Mouse (Mus musculus) olfactory bulb, adult 2 months (tissue): ENCODE results near the gene Slc6a1. TPM values are rescaled to one million over a fixed set of nuclear protein-coding genes. Genes with fewer than 3 reads are reported as not detected.

Experiments used
- H3K27ac ChIP-seq: fragments of 200-500 bp; 2 replicates; pipeline ENCODE4 v1.5.1; 2012; ENCODE audit warnings: low read depth, low read length; ENCODE audit not compliant: insufficient read depth
- H3K4me1 ChIP-seq: fragments of 200-500 bp; 2 replicates; pipeline ENCODE4 v1.6.1; 2012; ENCODE audit warnings: low read length; ENCODE audit not compliant: control insufficient read depth, insufficient read depth
- H3K4me3 ChIP-seq: fragments of 200-500 bp; 2 replicates; pipeline ENCODE4 v1.5.1; 2012; ENCODE audit warnings: mild to moderate bottlenecking, low read depth, low read length, moderate library complexity; ENCODE audit not compliant: insufficient read depth
- CTCF ChIP-seq: fragments of 200-500 bp; IDR thresholded peaks from 2 replicates; pipeline ENCODE4 v1.5.1; 2012; ENCODE audit warnings: low read depth, mild to moderate bottlenecking, low read length, moderate library complexity; ENCODE audit not compliant: insufficient read depth
- POLR2A ChIP-seq: fragments of 200-500 bp; IDR thresholded peaks from 2 replicates; pipeline ENCODE4 v1.6.1; 2012; ENCODE audit warnings: mild to moderate bottlenecking, low read depth, low read length, moderate library complexity; ENCODE audit not compliant: insufficient read depth
- WGBS: fragments of 180-500 bp; shearing (Covaris S2); methylation state at CpG from one replicate; pipeline ENCODE4 v1.1.7; 2018; 5-methylcytosine and 5-hydroxymethylcytosine counted together
- polyA plus RNA-seq: library from polyadenylated mRNA; stranded (reverse); fragments of >200 nt; gene quantifications from 2 replicates; pipeline ENCODE4 v1.2.4, GENCODE M21; 2012; ENCODE audit warnings: low replicate concordance; ENCODE audit not compliant: missing spikeins, insufficient read depth, insufficient read length

Gene Slc6a1
- polyA plus RNA-seq, 1 experiment: 94.2 TPM

- Histone ChIP-seq H3K4me3 (no peak overlapping the region), H3K27ac (no peak overlapping the region), H3K4me1 (peaks cover 5% of the 10 kb centered on the region; the same call in 1 of the 2 replicates)
- WGBS: 79% methylated on average over 8 of the region's 8 CpGs
- no peak for TF ChIP-seq POLR2A
- no peak for TF ChIP-seq CTCF
Observed at GRCm38 (mm10) chr6:114363740-114364139, 81.3 kb downstream of the Slc6a1 start.

DNA sequence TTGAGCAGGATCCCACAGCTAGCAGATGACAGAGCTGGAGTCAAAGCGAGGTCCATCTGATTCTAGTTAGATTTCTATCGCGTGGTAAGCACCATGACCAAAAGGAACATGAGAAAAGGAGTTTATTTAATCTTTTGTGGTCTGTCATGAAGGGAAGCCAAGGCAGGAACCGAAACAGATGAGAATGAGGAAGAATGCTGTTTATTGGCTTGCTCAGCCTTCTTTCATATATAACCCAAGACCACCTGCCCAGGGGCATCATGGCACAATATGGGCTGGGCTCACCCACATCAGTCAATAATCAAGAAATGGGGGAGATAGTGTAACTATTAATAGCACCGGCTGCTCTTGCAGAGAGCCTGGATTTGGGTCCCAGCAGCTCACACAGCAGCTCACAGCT, 82.3 kb downstream of the Slc6a1 start:
- H3K4me3 ChIP-seq: no peak overlapping the region
- no peak overlapping the region for H3K27ac ChIP-seq
- TF ChIP-seq CTCF (no peak), POLR2A (no peak)
- WGBS: 88% methylated on average over 5 of the region's 5 CpGs
- peaks cover 5% of the 10 kb centered on the region; the same call in 1 of the 2 replicates for H3K4me1 ChIP-seq

DNA sequence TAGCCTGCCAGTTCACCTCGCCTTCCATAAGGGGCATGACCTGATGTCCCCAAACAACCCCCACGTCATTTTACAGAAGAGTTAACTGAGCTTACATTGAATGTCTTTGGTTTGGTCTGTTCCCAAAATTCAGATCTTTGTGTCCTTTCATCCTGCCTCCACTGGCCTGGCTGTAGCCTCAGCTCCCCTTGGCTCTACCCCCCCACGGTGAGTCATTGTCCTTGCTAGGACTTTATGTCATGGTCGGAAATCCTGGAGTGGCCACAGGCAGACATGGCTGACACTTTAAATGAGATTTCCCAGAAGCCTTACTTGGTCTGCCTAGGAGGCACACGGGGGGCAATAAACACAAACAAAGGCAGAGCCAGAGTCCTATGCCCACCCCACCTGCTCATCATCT, 83.8 kb downstream of the Slc6a1 start:
- H3K27ac ChIP-seq: no peak overlapping the region
- WGBS: 76% methylated on average over 5 of the region's 5 CpGs
- no peak for TF ChIP-seq POLR2A
- TF ChIP-seq CTCF: no peak

More for the DNA sequence above, 83.8 kb downstream of the Slc6a1 start:
- Histone ChIP-seq H3K4me3 (no peak overlapping the region), H3K4me1 (peaks cover 5% of the 10 kb centered on the region; the same call in 1 of the 2 replicates)

Other genes with a start within 250 kb of the Slc6a1 start
- 95.7 and 105 TPM in 2 replicates for gene Atp2b2, start 240.0 kb upstream of the Slc6a1 start, polyA plus RNA-seq
- gene Slc6a11, start 151.4 kb upstream of the Slc6a1 start, polyA plus RNA-seq: 98.1 and 1,147 TPM in 2 replicates
- not detected in 2 replicates for gene Hrh1, start 115.3 kb downstream of the Slc6a1 start, polyA plus RNA-seq